Mouse (Mus musculus) MEL (cell line): ENCODE measurements around the gene Crb1.

ENCODE experiments used
- BHLHE40 ChIP-seq: IDR thresholded peaks from 2 replicates; pipeline ENCODE4 v1.6.1; 2012; ENCODE audit warnings: low read depth, mild to moderate bottlenecking, inconsistent platforms, low read length, improper control_type of control experiment, borderline replicate concordance
- CTCF ChIP-seq, 3 experiments: IDR thresholded peaks in 2 of 3; conservative IDR thresholded peaks in 1 of 3; 2 replicates each; pipeline ENCODE4 v1.5.1; 2011 to 2012; ENCODE audit warnings: low read length in 3 of 3, low read depth in 2 of 3, mild to moderate bottlenecking in 2 of 3, improper control_type of control experiment in 1 of 3, inconsistent platforms in 1 of 3, mixed read lengths in 1 of 3, moderate library complexity in 1 of 3; ENCODE audit not compliant: control insufficient read depth in 1 of 3, insufficient read depth in 1 of 3, poor library complexity in 1 of 3, severe bottlenecking in 1 of 3
- EP300 ChIP-seq, 2 experiments: IDR thresholded peaks; 2 replicates each; pipeline ENCODE4 v1.6.1; 2011; ENCODE audit warnings: improper control_type of control experiment in 2 of 2, low read length in 2 of 2, low read depth in 1 of 2, mild to moderate bottlenecking in 1 of 2
- GATA1 ChIP-seq: IDR thresholded peaks from 2 replicates; pipeline ENCODE4 v1.6.1; 2011; ENCODE audit warnings: low read depth, low read length, improper control_type of control experiment
- HCFC1 ChIP-seq: IDR thresholded peaks from 2 replicates; pipeline ENCODE4 v1.6.1; 2012; ENCODE audit warnings: low read depth, mild to moderate bottlenecking, inconsistent platforms, low read length, improper control_type of control experiment, moderate library complexity
- NRF1 ChIP-seq: IDR thresholded peaks from 2 replicates; pipeline ENCODE4 v1.6.1; 2014; ENCODE audit warnings: low read depth, mild to moderate bottlenecking, inconsistent platforms, low read length, improper control_type of control experiment, moderate library complexity; ENCODE audit not compliant: poor library complexity, insufficient read depth, severe bottlenecking
- POLR2A ChIP-seq, 2 experiments: IDR thresholded peaks; 2 replicates each; pipeline ENCODE4 v1.6.1; 2011 to 2012; ENCODE audit warnings: low read length in 2 of 2, mild to moderate bottlenecking in 2 of 2, control low read depth in 1 of 2, improper control_type of control experiment in 1 of 2, low read depth in 1 of 2, moderate library complexity in 1 of 2; ENCODE audit not compliant: control insufficient read depth in 1 of 2, insufficient read depth in 1 of 2, poor library complexity in 1 of 2
- RAD21 ChIP-seq: IDR thresholded peaks from 2 replicates; pipeline ENCODE4 v1.6.1; 2011; ENCODE audit warnings: mild to moderate bottlenecking, low read depth, low read length, improper control_type of control experiment
- SIN3A ChIP-seq: IDR thresholded peaks from 2 replicates; pipeline ENCODE4 v1.6.1; 2012; ENCODE audit warnings: low read length, improper control_type of control experiment, inconsistent platforms
- TAL1 ChIP-seq: IDR thresholded peaks from 2 replicates; pipeline ENCODE4 v1.6.1; 2012; ENCODE audit warnings: mild to moderate bottlenecking, inconsistent platforms, low read length, moderate library complexity, mixed read lengths
- UBTF ChIP-seq: IDR thresholded peaks from 2 replicates; pipeline ENCODE4 v1.6.1; 2012; ENCODE audit warnings: low read depth, mild to moderate bottlenecking, inconsistent platforms, low read length, improper control_type of control experiment, moderate library complexity, borderline replicate concordance; ENCODE audit not compliant: insufficient read depth
- USF1 ChIP-seq: IDR thresholded peaks from 2 replicates; pipeline ENCODE4 v1.6.1; 2014; ENCODE audit warnings: low read depth, mild to moderate bottlenecking, inconsistent platforms, low read length, improper control_type of control experiment, moderate library complexity
- ZC3H11A ChIP-seq: IDR thresholded peaks from 2 replicates; pipeline ENCODE4 v1.6.1; 2012; ENCODE audit warnings: low read depth, mild to moderate bottlenecking, inconsistent platforms, low read length, improper control_type of control experiment

- TF ChIP-seq NRF1 (no peak), GATA1 (no peak), POLR2A (IDR thresholded peaks at IDR 0.05; ENCODE audit: control insufficient read depth in 1 of 2, insufficient read depth in 1 of 2, low read depth in 1 of 2, low read length in 2 of 2, poor library complexity in 1 of 2) (no peak), CTCF (IDR thresholded peaks at IDR 0.05 in 2 of 3, conservative IDR thresholded peaks at IDR 0.05 in 1 of 3; ENCODE audit: control insufficient read depth in 1 of 3, insufficient read depth in 1 of 3, low read depth in 2 of 3, low read length in 3 of 3, poor library complexity in 1 of 3, severe bottlenecking in 1 of 3) (no peak), HCFC1 (no peak), TAL1 (no peak), USF1 (no peak), BHLHE40 (no peak), UBTF (no peak), ZC3H11A (no peak), EP300 (IDR thresholded peaks at IDR 0.05; ENCODE audit: low read depth in 1 of 2, low read length in 2 of 2) (no peak), SIN3A (no peak), RAD21 (no peak)
Measured at GRCm38 (mm10) chr1:139378861-139379620, 2.1 kb upstream of the Crb1 start.
